Comparison of ENCODE assay signal across 17 mouse cellular contexts in genomic region chr17:51221075-51221474, GRCm38 (mm10). TPM values are rescaled to one million over a fixed set of nuclear protein-coding genes. Genes with fewer than 3 reads are reported as not detected.
DNase-seq lines count a peak whose midpoint lies in the region; ATAC-seq and TF ChIP-seq lines count a peak whose summit lies in the region.
"Had no signal": no experiment of that assay in that cellular context is flagged by ENCODE, and none has a peak within 500 bp of the region (broad histone marks: within the 10 kb centered on the region; RNA-seq: fewer than 3 reads in every experiment).

No protein-coding gene starts in this region.

- H3K36me3 ChIP-seq in heart, embryonic 10.5 days = no peaks in the 10 kb centered on the region
- H3K36me3 ChIP-seq: heart, embryonic 15.5 days; hindbrain, embryonic 15.5 days; limb, embryonic 13.5 days had no signal

- TF ChIP-seq CTCF in left cerebral cortex, adult 2 months (IDR thresholded peaks at IDR 0.05) = no peak

- H3K4me3 ChIP-seq in heart, embryonic 10.5 days = no peak overlapping the region
- H3K4me3 ChIP-seq in left cerebral cortex, adult 2 months = no peak overlapping the region
- H3K4me3 ChIP-seq: heart, embryonic 15.5 days; hindbrain, embryonic 15.5 days; limb, embryonic 13.5 days had no signal

- H3K4me1 ChIP-seq in heart, embryonic 10.5 days = no peaks in the 10 kb centered on the region
- H3K4me1 ChIP-seq: heart, embryonic 15.5 days; hindbrain, embryonic 15.5 days; limb, embryonic 13.5 days had no signal

- 67% methylated on average over 7 of the region's 7 CpGs for WGBS in heart, embryonic 10.5 days

- intact Hi-C loops in left cerebral cortex, adult 2 months (cut with DNase I) = no loop called here

- no peak overlapping the region for H3K27ac ChIP-seq in heart, embryonic 10.5 days
- H3K27ac ChIP-seq in left cerebral cortex, adult 2 months = peak overlapping the region; percentile 63
- H3K27ac ChIP-seq: heart, embryonic 15.5 days; hindbrain, embryonic 15.5 days; limb, embryonic 13.5 days had no signal

- ATAC-seq in common myeloid progenitor, adult 5-6 weeks (replicated peaks; ENCODE audit: low read depth, poor library complexity, severe bottlenecking) = peak; percentile 58; the same call in 1 of the 2 replicates
- ATAC-seq: forebrain, embryonic 14.5 days; liver, postnatal 0 days had no signal

- no peaks in the 10 kb centered on the region for H3K9me3 ChIP-seq in heart, embryonic 10.5 days
- H3K9me3 ChIP-seq: heart, embryonic 15.5 days; hindbrain, embryonic 15.5 days; limb, embryonic 13.5 days had no signal

- peak; percentile 30 to 36 for DNase-seq in heart, adult 18-20 months
- DNase-seq in heart, embryonic 10.5 days (ENCODE audit: low spot score) = no peak
- DNase-seq in left cerebral cortex, adult 2 months (ENCODE audit: extremely low spot score in 1 of 2, low spot score in 2 of 2) = no peak
- no peak for DNase-seq in left cerebral cortex, adult 18-20 months (ENCODE audit: low spot score in 2 of 2)
- DNase-seq in B cell, adult 2 months = peak; percentile 34 to 42
- DNase-seq in embryo, embryonic 10.5 days (ENCODE audit: low spot score) = no peak
- no peak for DNase-seq in yolk sac, embryonic 10.5 days (ENCODE audit: low spot score)
- DNase-seq: cerebellum, postnatal 10 days; kidney, adult 9 months; liver, postnatal 0 days; right cerebral cortex, postnatal 14 days; thymus, adult 18-20 months had no signal

- no peaks in the 10 kb centered on the region for H3K27me3 ChIP-seq in heart, embryonic 10.5 days (ENCODE audit: insufficient read depth, poor library complexity, severe bottlenecking)
- H3K27me3 ChIP-seq: heart, embryonic 15.5 days; hindbrain, embryonic 15.5 days; limb, embryonic 13.5 days had no signal

RNA-seq across cellular contexts. Expression of gene Tbc1d5, which starts 41.9 kb away (rescaled TPM):
- total RNA-seq in heart, adult 18-20 months (2021) = 10 to 100 TPM; 14.5 to 18.6 TPM
- polyA plus RNA-seq in heart, embryonic 10.5 days (2016; fragmentation: Nextera tagmentation; extraction: Ambion mirVana) = 10.9 and 11.0 TPM in 2 replicates
- total RNA-seq in left cerebral cortex, adult 2 months (2021) = 10 to 100 TPM; 26.8 to 26.9 TPM
- total RNA-seq in left cerebral cortex, adult 18-20 months (2021) = 10 to 100 TPM; 24.8 to 28.1 TPM
- total RNA-seq in common myeloid progenitor, adult 5-6 weeks (2017) = 40.0 and 57.3 TPM in 2 replicates

Comparison
In these comparisons a context has a peak if more than half of its experiments do, and no peak if none do; other contexts are left out.
1. DNase-seq: peak in heart, adult 18-20 months (2 of 2) and B cell, adult 2 months (2 of 2); none in heart, embryonic 10.5 days (single experiment), left cerebral cortex, adult 2 months (0 of 2), left cerebral cortex, adult 18-20 months (0 of 2), embryo, embryonic 10.5 days (single experiment) and yolk sac, embryonic 10.5 days (single experiment).